Mouse (Mus musculus): ENCODE results near the gene Ptk7. TPM values are rescaled to one million over a fixed set of nuclear protein-coding genes. Genes with fewer than 3 reads are reported as not detected.

Gene Ptk7
- polyA plus RNA-seq, 2 experiments from 2014 or later = not detected

DNA sequence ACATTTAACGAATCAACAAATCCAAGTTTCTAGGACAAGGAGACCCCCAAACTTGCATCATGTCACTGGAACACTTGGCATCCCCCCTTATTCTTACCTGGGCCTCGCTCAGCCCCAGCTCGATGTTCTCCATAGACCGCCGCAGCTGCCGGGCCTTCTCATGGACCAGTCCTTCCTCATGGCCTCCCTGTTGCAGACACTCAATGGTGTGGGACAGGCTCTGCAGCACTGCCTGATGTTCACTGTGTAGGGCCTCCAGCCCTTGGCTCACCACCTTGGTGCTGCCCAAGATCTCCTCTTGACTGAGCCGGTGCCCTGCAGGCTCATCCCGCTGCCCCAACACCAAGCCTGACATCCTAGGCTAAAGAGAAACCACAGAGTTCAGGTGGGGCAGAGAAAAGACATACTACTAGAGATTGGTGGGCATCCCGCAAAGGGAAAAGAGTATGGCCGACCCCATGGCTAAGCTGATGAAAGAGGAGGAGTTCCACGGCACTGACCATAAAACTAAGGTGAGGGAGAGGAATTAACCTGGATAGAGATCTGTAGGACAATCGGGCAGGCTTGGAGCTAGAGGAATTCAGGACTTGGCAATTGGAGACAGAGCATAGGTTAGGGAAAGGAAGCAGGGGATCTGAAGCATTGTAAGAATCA is 15.0 kb upstream of the Ptk7 start:
- ATAC-seq = no peak

DNA sequence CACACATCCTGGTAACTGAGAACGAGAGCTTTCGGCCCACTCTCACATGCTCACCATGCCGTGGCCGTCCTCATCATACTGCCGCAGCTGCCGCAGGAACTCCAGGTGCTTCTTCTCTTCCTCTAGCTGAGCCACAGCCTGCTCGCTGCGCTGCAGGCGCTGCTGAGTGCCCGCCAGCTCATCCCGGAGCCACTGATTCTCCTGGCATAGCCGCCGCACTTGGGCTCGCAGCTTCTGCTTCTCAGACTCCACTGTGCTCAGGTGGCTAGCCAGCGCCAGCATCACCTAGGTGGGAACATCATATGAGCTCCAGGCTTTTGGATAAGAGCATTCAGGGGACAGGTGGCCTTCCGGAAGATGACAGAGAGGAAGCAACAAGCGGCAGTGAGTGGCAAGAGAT is 12.8 kb upstream of the Ptk7 start:
- ATAC-seq = no peak

DNA sequence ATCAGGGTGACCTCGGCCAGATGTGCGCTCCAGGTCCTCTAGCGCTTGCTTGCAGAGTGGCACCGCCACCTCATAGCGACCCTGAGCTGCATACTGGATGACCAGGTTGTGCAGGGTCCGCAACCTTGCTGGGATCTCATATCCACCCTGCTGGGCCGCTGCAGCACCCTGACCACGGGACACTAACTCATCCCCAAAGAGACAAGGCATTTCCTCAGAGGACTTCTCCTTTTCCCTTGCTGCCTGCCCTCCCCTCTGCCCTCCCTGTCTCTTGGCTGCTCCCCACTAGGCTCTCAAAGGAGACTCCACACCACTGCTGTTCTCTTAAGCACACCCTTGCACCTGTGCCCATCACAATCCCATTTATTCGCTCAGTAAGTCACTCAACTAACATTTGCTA is 10.6 kb upstream of the Ptk7 start:
- ATAC-seq = no peak

GRCm38 (mm10) chr17:46636831-46637523 is 7.7 kb upstream of the Ptk7 start:
- ATAC-seq = peak; percentile 57

GRCm38 (mm10) chr17:46629685-46630441 is 559 bp upstream of the Ptk7 start:
- ATAC-seq = no peak

DNA sequence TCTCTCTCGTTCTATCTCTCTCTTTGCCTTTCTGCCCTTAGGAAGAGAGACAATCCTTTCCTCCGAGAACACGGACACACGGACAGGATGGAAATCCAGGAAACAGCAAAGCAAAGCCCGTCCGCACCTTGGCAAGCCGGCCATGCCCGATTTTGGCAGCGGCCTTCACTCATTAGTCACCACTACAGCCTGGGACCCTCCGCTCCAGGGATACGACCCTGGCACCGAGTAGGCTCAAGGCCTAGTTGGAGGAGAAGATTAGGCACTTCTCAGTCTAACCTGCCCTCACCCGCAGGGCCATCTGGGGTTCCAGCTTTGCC is 873 bp downstream of the Ptk7 start:
- ATAC-seq = no peak

DNA sequence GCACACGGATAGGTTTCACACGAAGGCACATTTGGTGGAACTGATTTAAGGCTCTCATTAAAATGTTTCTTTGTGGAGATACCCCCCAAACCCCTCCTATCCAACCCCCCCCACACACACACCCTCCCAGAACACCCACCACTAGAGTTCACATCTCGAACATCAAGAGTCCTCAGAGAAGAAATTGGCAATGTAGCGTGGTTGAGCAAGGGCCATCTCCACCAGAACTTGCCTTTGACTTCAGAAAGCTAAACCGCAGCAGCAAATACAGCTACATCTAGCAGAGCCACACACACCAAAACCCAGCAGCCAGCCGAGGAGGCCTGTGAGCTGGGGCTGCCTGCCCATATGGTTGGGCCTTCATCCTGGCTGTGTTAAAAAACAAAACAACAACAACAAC is 1.9 kb downstream of the Ptk7 start:
- ATAC-seq = no peak

DNA sequence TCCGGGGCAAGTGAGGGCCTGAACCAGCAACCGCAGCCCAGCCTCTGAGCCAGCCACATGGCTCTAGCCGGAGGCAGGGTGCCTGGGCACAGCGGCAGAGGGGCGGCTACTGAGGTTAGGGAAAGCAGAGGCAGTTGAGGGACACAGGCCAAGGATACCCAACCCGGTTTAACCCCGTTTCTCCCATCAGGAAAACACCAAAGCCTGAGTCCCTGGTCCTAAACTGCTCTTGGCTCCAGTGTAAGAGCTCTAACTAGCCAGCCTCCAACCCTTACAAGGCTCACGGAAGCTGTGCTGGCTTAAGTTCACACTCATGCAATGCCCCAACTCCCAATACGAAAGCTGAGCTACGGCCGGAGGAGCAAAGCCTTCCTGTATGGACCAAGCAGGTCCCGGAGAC is 4.7 kb downstream of the Ptk7 start:
- no peak for ATAC-seq

GRCm38 (mm10) chr17:46623819-46624557 is 5.3 kb downstream of the Ptk7 start:
- ATAC-seq = no peak

DNA sequence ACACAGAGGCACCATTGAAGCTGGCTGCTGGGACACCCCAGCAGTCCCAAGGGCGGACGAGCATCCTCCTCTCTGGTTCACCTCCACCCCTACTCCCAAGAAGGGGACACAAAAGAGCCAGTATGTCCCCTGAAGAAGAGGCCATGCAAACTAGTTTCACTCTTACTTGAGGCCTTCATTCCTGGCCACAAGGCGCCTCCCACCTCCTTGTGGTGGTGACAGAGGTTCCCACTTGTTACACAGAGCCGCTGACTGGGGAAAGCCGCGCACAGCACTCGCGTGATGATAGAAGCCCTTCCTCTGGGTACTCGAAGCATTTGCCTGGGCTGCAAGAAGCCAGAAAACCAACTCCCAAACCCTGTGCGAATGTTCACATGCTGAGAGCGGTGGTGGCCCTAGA is 7.0 kb downstream of the Ptk7 start:
- no peak for ATAC-seq

- no peak for ATAC-seq
Observed at GRCm38 (mm10) chr17:46621324-46621723, 8.0 kb downstream of the Ptk7 start.

DNA sequence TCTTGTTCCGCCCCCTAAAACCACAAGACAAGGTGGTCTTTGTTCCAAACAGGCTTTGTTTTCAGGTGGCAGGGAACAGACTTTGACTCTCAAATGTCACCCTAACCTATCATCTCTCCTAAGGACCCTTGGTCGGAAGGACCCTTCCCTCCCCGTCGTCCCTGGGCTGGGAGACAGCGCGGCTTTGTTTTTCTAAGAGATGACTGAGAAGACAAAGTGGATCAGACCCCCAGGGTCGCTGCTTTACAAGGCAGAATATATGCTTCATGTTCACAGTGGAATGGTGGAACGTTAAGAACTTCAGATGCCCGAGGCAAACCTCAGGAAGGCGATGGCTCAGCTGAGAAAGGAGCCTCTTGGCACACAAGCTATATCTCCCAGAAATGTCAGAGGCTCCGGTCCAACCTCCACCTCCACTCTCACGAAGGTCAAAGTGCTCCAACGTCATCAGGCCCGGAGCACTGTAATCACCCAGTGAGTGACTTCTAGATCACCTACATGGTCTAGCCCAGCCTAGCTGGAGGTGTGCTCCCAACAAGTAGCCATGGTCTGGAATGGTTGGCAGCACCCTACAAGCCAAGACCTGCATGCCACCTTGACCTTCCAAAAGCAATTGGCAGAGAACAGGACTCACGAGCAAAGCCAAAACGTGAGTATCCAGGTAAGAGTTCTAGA is 9.5 kb downstream of the Ptk7 start:
- no peak for ATAC-seq

- ATAC-seq = no peak
Observed at GRCm38 (mm10) chr17:46618769-46619682, 10.3 kb downstream of the Ptk7 start.

GRCm38 (mm10) chr17:46618394-46618768 is 10.9 kb downstream of the Ptk7 start:
- ATAC-seq = no peak

- ATAC-seq = no peak
Observed at GRCm38 (mm10) chr17:46617799-46618198, 11.5 kb downstream of the Ptk7 start.

DNA sequence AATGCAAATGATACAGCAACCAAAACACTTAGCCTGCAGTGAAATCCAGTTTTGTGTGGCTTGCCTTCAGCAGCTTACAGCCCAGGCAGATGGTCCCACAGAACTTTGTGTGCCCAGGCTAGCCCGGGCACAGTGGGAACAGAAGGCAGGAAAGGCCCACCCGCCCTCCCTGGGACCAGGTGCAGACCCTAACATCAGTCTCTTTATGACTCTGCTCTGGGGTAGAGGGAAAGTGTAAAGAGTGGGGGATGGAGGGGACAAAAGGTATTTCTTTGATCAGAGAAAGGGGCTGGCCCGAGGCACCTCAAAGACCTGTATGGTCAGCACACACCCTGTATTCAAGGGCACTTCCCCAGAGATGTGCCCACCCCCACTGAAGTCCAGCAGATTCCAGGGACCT is 16.1 kb downstream of the Ptk7 start:
- ATAC-seq = no peak

DNA sequence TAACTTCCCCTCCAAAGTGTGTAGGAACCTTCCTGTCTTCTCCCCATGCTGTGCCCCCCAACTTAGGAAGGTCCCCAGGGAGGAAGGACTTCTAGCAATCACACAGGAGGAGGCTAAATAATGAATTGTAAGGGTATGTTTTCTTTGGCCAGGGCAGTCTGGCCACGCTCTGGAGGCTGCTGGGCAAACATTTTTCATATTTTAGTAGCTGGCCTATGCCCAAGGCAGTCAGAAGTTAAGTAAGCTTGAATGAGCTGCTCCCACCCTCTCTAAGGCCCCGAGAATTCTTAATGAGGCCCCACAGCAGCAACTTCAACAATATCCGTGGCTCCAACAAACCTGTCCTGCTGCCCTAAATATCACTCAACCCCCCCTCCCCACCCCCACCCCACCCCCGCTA is 16.5 kb downstream of the Ptk7 start:
- ATAC-seq = no peak

DNA sequence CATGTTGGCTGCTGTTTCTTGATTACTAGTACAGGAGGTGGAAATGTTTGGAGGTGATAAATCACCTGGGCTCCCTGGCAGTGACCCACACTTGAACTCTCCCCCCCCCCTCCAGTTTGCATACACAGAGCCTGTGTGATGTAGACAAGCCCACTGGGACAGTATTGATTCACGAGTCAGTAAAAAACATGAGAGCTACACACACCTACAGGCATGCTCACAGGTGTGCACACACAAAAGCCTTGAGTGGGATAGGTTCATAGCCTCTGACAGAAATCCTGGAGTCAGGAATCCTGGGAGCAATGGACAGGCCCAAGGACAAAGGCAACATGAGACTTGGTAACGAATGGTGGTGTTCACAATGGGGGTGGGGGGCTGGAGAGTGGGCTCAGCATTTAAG is 17.1 kb downstream of the Ptk7 start:
- ATAC-seq = no peak

DNA sequence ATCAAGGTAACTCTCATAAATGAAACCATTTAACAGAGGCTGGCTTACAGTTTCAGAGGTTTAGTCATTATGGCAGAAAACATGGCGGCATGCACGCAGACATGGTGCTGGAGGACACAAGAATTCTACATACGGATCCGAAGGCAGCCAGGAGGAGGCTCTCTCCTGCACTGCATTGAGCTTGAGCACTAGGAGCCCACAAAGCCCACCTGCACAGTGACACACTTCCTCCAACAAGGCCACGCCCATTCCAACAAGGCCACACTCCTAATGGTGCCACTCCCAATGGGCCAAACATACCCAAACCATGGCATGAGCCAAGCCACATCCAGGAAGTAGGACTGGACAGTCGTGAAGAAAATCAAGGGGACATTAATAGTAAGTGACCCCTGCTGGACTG is 18.0 kb downstream of the Ptk7 start:
- ATAC-seq = no peak

DNA sequence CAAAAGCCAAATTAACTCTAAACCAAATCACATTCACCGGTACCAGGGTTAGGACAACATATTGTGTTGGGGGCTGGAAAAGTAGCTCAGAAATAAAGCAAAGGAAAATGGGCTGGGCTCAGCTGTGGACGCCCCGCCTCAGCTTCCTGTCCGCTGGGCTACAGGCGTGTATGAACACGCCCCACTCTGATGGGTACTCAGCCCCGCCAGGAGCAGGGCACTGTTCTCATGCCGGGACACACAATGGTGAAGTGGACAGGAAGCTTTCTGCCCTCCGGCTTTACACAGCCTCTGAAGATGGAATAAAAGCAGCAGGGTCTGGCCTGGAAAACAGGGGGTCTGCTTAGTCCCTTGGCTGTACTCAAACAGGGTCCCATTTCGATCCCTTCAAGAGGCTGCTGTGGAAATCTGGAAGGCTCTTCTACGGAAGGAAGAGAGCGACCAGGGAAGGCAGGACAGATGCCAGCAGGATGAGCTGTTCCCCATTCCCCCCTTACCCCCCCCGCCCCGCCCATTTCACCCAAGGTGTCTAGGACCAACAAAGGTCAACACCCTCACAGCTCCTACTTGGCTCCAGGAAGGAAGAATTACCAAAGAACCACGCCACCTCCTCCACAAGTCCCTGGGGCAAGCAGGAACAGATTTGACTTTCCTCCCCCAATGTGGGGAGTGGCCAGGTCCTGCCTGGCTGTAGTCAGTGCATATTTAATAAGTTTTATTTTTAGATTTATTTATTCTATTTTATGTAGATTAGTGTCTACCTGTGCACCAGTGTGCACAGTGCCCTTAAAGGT is 19.4 kb downstream of the Ptk7 start:
- no peak for ATAC-seq

- ATAC-seq = no peak
Observed at GRCm38 (mm10) chr17:46605987-46606386, 23.3 kb downstream of the Ptk7 start.
